Mouse (Mus musculus): ENCODE data around the gene Gpr89. TPM values are rescaled to one million over a fixed set of nuclear protein-coding genes. Genes with fewer than 3 reads are reported as not detected.

The Gpr89 gene
- polyA plus RNA-seq, 1 experiment from 2014 or later = 46.6 TPM

GRCm38 (mm10) chr3:96924631-96925030, 19.5 kb upstream of the Gpr89 start:
- no peaks in the 10 kb centered on the region for H3K36me3 ChIP-seq (ENCODE audit: control insufficient read depth, insufficient read depth, low read length)
- no peak overlapping the region for H3K9ac ChIP-seq (replicated peaks; ENCODE audit: low read depth, low read length)
- WGBS = 81% methylated on average over 4 of the region's 4 CpGs
- no peak overlapping the region for H3K27ac ChIP-seq (ENCODE audit: low read length)
- no peaks in the 10 kb centered on the region for H3K4me1 ChIP-seq (ENCODE audit: control insufficient read depth, insufficient read depth, low read length)
- no peak for ATAC-seq (ENCODE audit: insufficient number of reproducible peaks, insufficient read depth, low FRiP score, low read depth)
- H3K4me3 ChIP-seq (ENCODE audit: low read depth, low read length) = no peak overlapping the region
- H3K9me3 ChIP-seq (ENCODE audit: control insufficient read depth, low read depth, low read length) = no peaks in the 10 kb centered on the region
- H3K27me3 ChIP-seq (ENCODE audit: control insufficient read depth, insufficient read depth, low read length) = no peaks in the 10 kb centered on the region
- no peak overlapping the region for H3K4me2 ChIP-seq (replicated peaks; ENCODE audit: low read depth, low read length)

GRCm38 (mm10) chr3:96920991-96921390, 15.8 kb upstream of the Gpr89 start:
- 68% methylated on average over 7 of the region's 7 CpGs for WGBS

GRCm38 (mm10) chr3:96905592-96905991, 446 bp upstream of the Gpr89 start:
- H3K9me3 ChIP-seq (ENCODE audit: control insufficient read depth, low read depth, low read length) = no peaks in the 10 kb centered on the region
- no peak for ATAC-seq (ENCODE audit: insufficient number of reproducible peaks, insufficient read depth, low FRiP score, low read depth)
- peak overlapping the region; percentile 76 for H3K4me2 ChIP-seq (replicated peaks; ENCODE audit: low read depth, low read length)
- peak overlapping the region; percentile 100 for H3K4me3 ChIP-seq (ENCODE audit: low read depth, low read length)
- H3K4me1 ChIP-seq (ENCODE audit: control insufficient read depth, insufficient read depth, low read length) = 0 out of 2 replicates have a peak, but pooled peaks cover 4% of the 10 kb centered on the region
- no peaks in the 10 kb centered on the region for H3K27me3 ChIP-seq (ENCODE audit: control insufficient read depth, insufficient read depth, low read length)
- 45% methylated on average over 9 of the region's 9 CpGs for WGBS
- H3K36me3 ChIP-seq (ENCODE audit: control insufficient read depth, insufficient read depth, low read length) = no peaks in the 10 kb centered on the region
- H3K9ac ChIP-seq (replicated peaks; ENCODE audit: low read depth, low read length) = peak overlapping the region; percentile 79
- H3K27ac ChIP-seq (ENCODE audit: low read length) = no peak overlapping the region

More at GRCm38 (mm10) chr3:96920991-96921390, 15.8 kb upstream of the Gpr89 start:
- Histone ChIP-seq H3K36me3 (ENCODE audit: control insufficient read depth, insufficient read depth, low read length) (no peaks in the 10 kb centered on the region), H3K27me3 (ENCODE audit: control insufficient read depth, insufficient read depth, low read length) (no peaks in the 10 kb centered on the region), H3K27ac (ENCODE audit: low read length) (no peak overlapping the region), H3K9me3 (ENCODE audit: control insufficient read depth, low read depth, low read length) (no peaks in the 10 kb centered on the region), H3K9ac (replicated peaks; ENCODE audit: low read depth, low read length) (no peak overlapping the region), H3K4me1 (ENCODE audit: control insufficient read depth, insufficient read depth, low read length) (no peaks in the 10 kb centered on the region), H3K4me3 (ENCODE audit: low read depth, low read length) (no peak overlapping the region), H3K4me2 (replicated peaks; ENCODE audit: low read depth, low read length) (no peak overlapping the region)
- no peak for ATAC-seq (ENCODE audit: insufficient number of reproducible peaks, insufficient read depth, low FRiP score, low read depth)

DNA sequence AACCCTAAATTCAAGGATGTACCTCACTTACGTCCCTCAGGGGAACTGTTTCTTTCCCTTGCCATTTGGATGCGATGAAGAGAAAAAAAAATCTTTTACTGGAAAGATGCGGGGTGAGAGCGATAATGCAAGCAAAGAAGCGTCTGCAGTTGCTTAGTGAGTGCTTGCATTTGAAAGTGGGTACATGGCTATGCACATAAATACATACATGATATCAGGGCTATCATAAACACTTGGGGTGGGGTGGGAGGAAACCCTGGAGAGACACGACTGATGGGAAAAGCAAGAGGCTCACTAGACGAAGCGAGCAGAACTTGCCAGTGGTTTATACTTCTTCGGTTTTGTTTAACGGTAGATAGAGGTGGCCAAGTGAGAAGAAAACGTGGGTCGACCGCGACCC, 753 bp downstream of the Gpr89 start, which contains the start of gene Gja5:
TSS of gene Gja5 (plus strand) at position 301 of the 400 bp plus-strand sequence.
- Histone ChIP-seq H3K27ac (ENCODE audit: low read length) (no peak within 1 kb of the TSS), H3K4me2 (replicated peaks; ENCODE audit: low read depth, low read length) (peak within 1 kb of the TSS; percentile 76), H3K4me3 (ENCODE audit: low read depth, low read length) (peak within 1 kb of the TSS; percentile 100), H3K9me3 (ENCODE audit: control insufficient read depth, low read depth, low read length) (no peaks in the 10 kb centered on the region), H3K4me1 (ENCODE audit: control insufficient read depth, insufficient read depth, low read length) (0 out of 2 replicates have a peak, but pooled peaks cover 4% of the 10 kb centered on the region), H3K9ac (replicated peaks; ENCODE audit: low read depth, low read length) (peak within 1 kb of the TSS; percentile 79), H3K27me3 (ENCODE audit: control insufficient read depth, insufficient read depth, low read length) (no peaks in the 10 kb centered on the region), H3K36me3 (ENCODE audit: control insufficient read depth, insufficient read depth, low read length) (no peaks in the 10 kb centered on the region)
- 15% methylated on average over 14 of the region's 14 CpGs for WGBS
- no peak for ATAC-seq (ENCODE audit: insufficient number of reproducible peaks, insufficient read depth, low FRiP score, low read depth)

GRCm38 (mm10) chr3:96902336-96902999, 2.7 kb downstream of the Gpr89 start:
- WGBS = 88% methylated on average over 4 of the region's 4 CpGs
- H3K36me3 ChIP-seq (ENCODE audit: control insufficient read depth, insufficient read depth, low read length) = peaks cover 1% of the 10 kb centered on the region; the same call in 1 of the 2 replicates
- 0 out of 2 replicates have a peak, but pooled peaks cover 4% of the 10 kb centered on the region for H3K4me1 ChIP-seq (ENCODE audit: control insufficient read depth, insufficient read depth, low read length)
- H3K9me3 ChIP-seq (ENCODE audit: control insufficient read depth, low read depth, low read length) = no peaks in the 10 kb centered on the region
- no peak for ATAC-seq (ENCODE audit: insufficient number of reproducible peaks, insufficient read depth, low FRiP score, low read depth)
- H3K27me3 ChIP-seq (ENCODE audit: control insufficient read depth, insufficient read depth, low read length) = no peaks in the 10 kb centered on the region
- no peak overlapping the region for H3K9ac ChIP-seq (replicated peaks; ENCODE audit: low read depth, low read length)
- no peak overlapping the region for H3K4me3 ChIP-seq (ENCODE audit: low read depth, low read length)
- no peak overlapping the region for H3K27ac ChIP-seq (ENCODE audit: low read length)
- H3K4me2 ChIP-seq (replicated peaks; ENCODE audit: low read depth, low read length) = no peak overlapping the region

GRCm38 (mm10) chr3:96883690-96884089, 21.5 kb downstream of the Gpr89 start:
- WGBS = 90% methylated on average over 7 of the region's 7 CpGs
- Histone ChIP-seq H3K36me3 (ENCODE audit: control insufficient read depth, insufficient read depth, low read length) (peaks cover 25% of the 10 kb centered on the region), H3K27ac (ENCODE audit: low read length) (no peak overlapping the region), H3K9ac (replicated peaks; ENCODE audit: low read depth, low read length) (no peak overlapping the region), H3K9me3 (ENCODE audit: control insufficient read depth, low read depth, low read length) (no peaks in the 10 kb centered on the region), H3K4me1 (ENCODE audit: control insufficient read depth, insufficient read depth, low read length) (no peaks in the 10 kb centered on the region), H3K27me3 (ENCODE audit: control insufficient read depth, insufficient read depth, low read length) (no peaks in the 10 kb centered on the region), H3K4me3 (ENCODE audit: low read depth, low read length) (no peak overlapping the region), H3K4me2 (replicated peaks; ENCODE audit: low read depth, low read length) (no peak overlapping the region)
- no peak for ATAC-seq (ENCODE audit: insufficient number of reproducible peaks, insufficient read depth, low FRiP score, low read depth)

- H3K9ac ChIP-seq (replicated peaks; ENCODE audit: low read depth, low read length) = no peak overlapping the region
- H3K36me3 ChIP-seq (ENCODE audit: control insufficient read depth, insufficient read depth, low read length) = peaks cover 21% of the 10 kb centered on the region
- no peak overlapping the region for H3K27ac ChIP-seq (ENCODE audit: low read length)
- no peak overlapping the region for H3K4me2 ChIP-seq (replicated peaks; ENCODE audit: low read depth, low read length)
- no peaks in the 10 kb centered on the region for H3K9me3 ChIP-seq (ENCODE audit: control insufficient read depth, low read depth, low read length)
- H3K27me3 ChIP-seq (ENCODE audit: control insufficient read depth, insufficient read depth, low read length) = no peaks in the 10 kb centered on the region
- WGBS = 93% methylated on average over 14 of the region's 14 CpGs
- no peaks in the 10 kb centered on the region for H3K4me1 ChIP-seq (ENCODE audit: control insufficient read depth, insufficient read depth, low read length)
- no peak for ATAC-seq (ENCODE audit: insufficient number of reproducible peaks, insufficient read depth, low FRiP score, low read depth)
- H3K4me3 ChIP-seq (ENCODE audit: low read depth, low read length) = no peak overlapping the region
Observed at GRCm38 (mm10) chr3:96882061-96882849, 22.9 kb downstream of the Gpr89 start.

DNA sequence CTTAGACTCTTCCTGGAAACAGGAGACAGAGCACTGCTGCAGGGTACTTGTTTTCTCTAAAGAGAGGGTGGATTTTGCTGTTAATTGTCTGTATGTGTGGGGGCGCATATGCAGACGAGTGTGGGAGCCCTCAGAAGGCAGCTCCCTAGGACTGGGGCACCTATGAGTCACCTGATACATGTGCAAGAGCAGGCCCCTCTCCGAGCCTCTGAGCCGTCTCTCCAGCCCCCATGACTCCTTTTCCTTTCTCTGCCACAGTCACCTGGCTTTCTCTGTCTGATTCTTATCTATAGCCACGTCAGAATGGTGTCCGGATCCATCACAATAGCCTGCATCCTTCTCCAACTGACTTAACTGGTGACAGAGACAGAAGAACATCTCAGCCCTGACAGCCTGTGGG, 23.6 kb downstream of the Gpr89 start:
- Histone ChIP-seq H3K27me3 (ENCODE audit: control insufficient read depth, insufficient read depth, low read length) (no peaks in the 10 kb centered on the region), H3K4me2 (replicated peaks; ENCODE audit: low read depth, low read length) (no peak overlapping the region), H3K27ac (ENCODE audit: low read length) (no peak overlapping the region), H3K36me3 (ENCODE audit: control insufficient read depth, insufficient read depth, low read length) (peaks cover 16% of the 10 kb centered on the region), H3K4me1 (ENCODE audit: control insufficient read depth, insufficient read depth, low read length) (no peaks in the 10 kb centered on the region), H3K9ac (replicated peaks; ENCODE audit: low read depth, low read length) (no peak overlapping the region), H3K9me3 (ENCODE audit: control insufficient read depth, low read depth, low read length) (no peaks in the 10 kb centered on the region), H3K4me3 (ENCODE audit: low read depth, low read length) (no peak overlapping the region)
- ATAC-seq (ENCODE audit: insufficient number of reproducible peaks, insufficient read depth, low FRiP score, low read depth) = no peak
- WGBS = 80% methylated on average over 6 of the region's 6 CpGs

All from stomach, embryonic 14.5 days (tissue).